Mouse (Mus musculus) C2C12 (cell line): Measurements from ENCODE around the gene Slc35f6.

Experiments
- CTCF ChIP-seq: IDR thresholded peaks from one replicate; pipeline ENCODE4 v1.5.1; 2011; ENCODE audit not compliant: control insufficient read depth, insufficient read depth, insufficient read length
- FOSL1 ChIP-seq: IDR thresholded peaks from one replicate; pipeline ENCODE4 v1.8.0; 2011; ENCODE audit warnings: mild to moderate bottlenecking, low read length; ENCODE audit not compliant: poor library complexity, insufficient read depth, severe bottlenecking
- MYOD1 ChIP-seq: IDR thresholded peaks from one replicate; pipeline ENCODE4 v1.6.1; 2011; ENCODE audit warnings: low read depth; ENCODE audit not compliant: control insufficient read depth, insufficient read length

DNA sequence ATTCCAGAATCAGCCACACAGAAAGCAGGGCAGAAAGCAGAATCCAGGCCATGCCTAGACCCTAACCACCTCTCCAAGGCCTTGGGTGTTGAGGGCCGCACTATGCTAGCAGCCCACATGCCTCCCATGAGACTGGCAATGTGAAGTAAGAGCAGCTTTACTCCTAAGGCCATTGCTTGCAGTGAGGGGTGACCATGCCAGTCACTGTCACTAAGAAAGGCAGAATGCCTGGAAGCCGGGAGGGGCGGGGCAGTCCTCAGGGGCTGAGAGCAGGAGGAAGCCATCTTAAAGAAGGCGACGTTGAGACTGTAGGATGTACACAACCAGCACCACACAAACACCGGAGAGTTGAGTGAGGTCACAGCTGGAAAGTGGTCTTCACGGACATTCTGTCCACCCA lies 38.6 kb upstream of the Slc35f6 start:
- TF ChIP-seq CTCF (no peak), FOSL1 (no peak), MYOD1 (no peak)
